Mouse (Mus musculus) fibroblast of lung, adult 2 months (primary cell): ENCODE data around the gene Dtx1.

Source experiments
- DNase-seq: peaks from one replicate; pipeline ENCODE4 v3.0.0-alpha.2; 2011; ENCODE audit warnings: low read depth

The Dtx1 gene

DNA sequence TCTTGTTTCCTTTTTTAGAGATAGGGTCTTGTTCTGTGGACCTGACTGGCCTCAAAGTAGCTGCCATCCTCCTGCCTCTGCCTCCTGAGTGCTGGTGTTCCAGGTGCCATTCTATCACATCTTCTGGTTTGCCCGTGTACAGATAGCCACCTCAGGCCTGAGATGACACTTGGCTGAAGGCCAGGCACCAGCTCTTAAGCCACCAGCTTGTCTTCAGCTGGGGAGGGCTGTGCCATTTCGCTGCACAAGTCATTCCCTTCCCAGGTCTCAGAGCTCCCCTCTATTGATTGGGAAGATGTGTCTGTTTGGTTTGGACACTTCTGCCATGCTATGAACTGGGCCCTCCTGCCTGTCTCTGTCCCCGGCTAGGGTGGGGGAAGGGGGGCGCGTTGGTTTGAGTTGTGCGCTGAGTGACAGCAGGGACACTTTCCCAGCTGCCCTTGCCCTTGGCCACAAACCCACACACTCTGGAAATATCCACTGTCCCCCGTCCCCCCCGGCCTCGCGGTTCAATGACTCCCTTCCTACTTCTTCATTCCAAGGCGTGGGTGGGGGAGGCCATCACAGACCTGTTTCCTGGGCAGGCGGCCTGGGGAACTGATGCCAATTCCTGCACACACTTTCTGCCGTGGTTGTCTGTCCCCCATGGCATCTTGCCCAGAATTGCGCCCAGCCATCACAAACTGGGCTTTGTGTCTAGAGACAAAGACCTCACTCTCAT is 68.2 kb downstream of the Dtx1 start:
- no peak for DNase-seq

DNA sequence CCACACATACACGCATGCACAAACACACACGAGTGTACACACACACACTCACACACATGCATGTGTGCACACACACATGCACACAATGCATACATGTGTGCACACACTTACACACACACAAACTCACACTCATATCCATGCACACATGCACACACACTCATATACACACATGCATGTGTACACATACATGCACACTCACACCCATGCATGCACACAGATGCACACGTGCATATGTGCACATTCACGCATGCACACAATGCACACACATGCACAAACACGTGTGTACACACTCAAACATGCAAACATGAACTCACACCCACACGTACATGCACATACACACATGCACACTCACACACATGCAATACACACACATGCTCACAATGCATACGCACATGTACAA is 71.6 kb downstream of the Dtx1 start:
- no peak for DNase-seq

DNA sequence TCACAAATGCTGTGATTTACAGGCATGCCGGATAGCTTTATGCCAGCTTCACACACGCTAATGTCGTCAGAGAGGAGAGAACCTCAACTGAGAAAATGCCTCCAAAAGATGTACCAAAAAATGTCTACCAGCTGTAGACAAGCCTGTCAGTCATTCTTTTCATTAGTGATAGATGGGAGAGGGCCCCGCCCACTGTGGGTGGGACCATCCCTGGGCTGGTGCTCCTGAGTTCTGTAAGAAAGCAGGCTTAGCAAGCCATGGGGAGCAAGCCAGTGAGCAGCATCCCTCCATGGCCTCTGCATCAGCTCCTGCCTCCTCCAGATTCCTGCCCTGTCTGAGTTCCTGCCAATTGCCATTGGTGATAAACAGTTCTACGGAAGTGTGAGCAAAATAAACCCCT is 76.1 kb downstream of the Dtx1 start:
- DNase-seq = no peak

DNA sequence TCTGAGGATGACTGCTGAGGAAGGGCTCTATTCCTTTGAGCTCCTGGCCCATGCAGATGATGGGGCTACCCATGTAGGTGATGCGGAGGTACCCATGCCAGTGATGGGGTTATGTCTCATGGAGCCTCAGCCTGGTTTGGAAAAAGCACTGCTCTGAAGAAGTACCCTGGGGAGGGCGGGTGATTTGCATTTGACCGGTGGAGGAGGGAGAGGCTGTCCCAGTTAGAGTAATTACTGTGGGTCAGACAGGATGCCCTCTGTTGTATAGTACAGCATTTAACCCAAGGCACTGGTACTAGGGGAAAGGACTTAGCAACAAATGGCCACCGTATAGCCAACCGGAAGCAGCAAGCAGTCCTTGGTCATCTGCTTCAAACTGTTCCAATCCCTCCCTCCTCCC is 76.9 kb downstream of the Dtx1 start:
- DNase-seq = no peak

GRCm38 (mm10) chr5:120634131-120634530 is 77.6 kb downstream of the Dtx1 start, which contains the start of gene Cfap73:
Gene Cfap73 (minus strand): TSS chr5:120634235.
- DNase-seq = no peak

DNA sequence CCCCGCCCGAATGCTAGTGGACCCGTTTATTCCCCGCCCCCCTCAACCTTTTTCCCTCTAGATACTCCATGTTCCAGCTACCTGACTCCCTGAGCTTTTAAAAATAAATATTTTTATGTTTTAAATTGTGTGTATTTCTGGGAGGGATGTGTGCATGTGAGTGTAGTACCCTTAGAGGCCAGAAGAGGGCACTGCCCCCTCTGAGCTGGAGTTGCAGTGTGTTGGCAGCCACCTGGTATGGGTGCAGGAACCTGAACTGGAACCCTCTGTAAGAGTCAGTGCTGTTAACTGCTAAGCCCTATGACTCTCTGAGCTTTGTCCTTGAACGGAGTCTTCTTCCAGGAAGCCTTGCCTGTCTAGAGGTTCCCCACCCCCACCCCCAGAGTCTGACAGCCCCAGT is 79.8 kb downstream of the Dtx1 start:
- DNase-seq = no peak

- no peak for DNase-seq
Observed at GRCm38 (mm10) chr5:120631128-120631527, 80.6 kb downstream of the Dtx1 start.
